In genomic region chr8:126688014-126688413, GRCm38 (mm10) we compare ENCODE assay signal across 19 mouse cellular contexts.
A peak's percentile ranks its signal among the peaks of the same experiment; 100 is the strongest.
DNase-seq lines count a peak whose midpoint lies in the region; ATAC-seq and TF ChIP-seq lines count a peak whose summit lies in the region.
"Had no signal": no experiment of that assay in that cellular context is flagged by ENCODE, and none has a peak within 500 bp of the region (broad histone marks: within the 10 kb centered on the region; RNA-seq: fewer than 3 reads in every experiment).

No protein-coding gene starts in this region.

- peak; percentile 76 for ATAC-seq in kidney, embryonic 14.5 days (ENCODE audit: low FRiP score, low TSS enrichment)
- peak; percentile 30 for ATAC-seq in liver, postnatal 0 days
- ATAC-seq in liver, embryonic 12.5 days, result no peak
- ATAC-seq in megakaryocyte, adult 5-6 weeks (ENCODE audit: poor library complexity, severe bottlenecking), result peak; percentile 64
- ATAC-seq: forebrain, embryonic 14.5 days had no signal

- 26% methylated on average over 6 of the region's 6 CpGs for WGBS in kidney, embryonic 14.5 days
- WGBS in liver, postnatal 0 days (ENCODE audit: insufficient replicate concordance), result 89% methylated on average over 6 of the region's 6 CpGs
- 72% methylated on average over 6 of the region's 6 CpGs for WGBS in liver, embryonic 12.5 days (ENCODE audit: insufficient replicate concordance)

- TF ChIP-seq EP300 in liver, postnatal 0 days (IDR thresholded peaks at IDR 0.05; ENCODE audit: low read depth), result no peak

- H3K9ac ChIP-seq in kidney, embryonic 14.5 days (ENCODE audit: low read depth, low read length), result no peak overlapping the region
- no peak overlapping the region for H3K9ac ChIP-seq in liver, postnatal 0 days (replicated peaks)
- H3K9ac ChIP-seq in liver, embryonic 12.5 days, result no peak overlapping the region
- H3K9ac ChIP-seq: heart, embryonic 15.5 days; hindbrain, embryonic 14.5 days had no signal

- H3K36me3 ChIP-seq in kidney, embryonic 14.5 days (ENCODE audit: control insufficient read depth, insufficient read depth, low read length), result no peaks in the 10 kb centered on the region
- no peaks in the 10 kb centered on the region for H3K36me3 ChIP-seq in liver, postnatal 0 days (replicated peaks; ENCODE audit: insufficient read depth, low read length)
- no peaks in the 10 kb centered on the region for H3K36me3 ChIP-seq in liver, embryonic 12.5 days
- H3K36me3 ChIP-seq: embryonic facial prominence, embryonic 10.5 days; forebrain, embryonic 10.5 days; heart, embryonic 15.5 days; hindbrain, embryonic 10.5 days had no signal

- no peak overlapping the region for H3K4me2 ChIP-seq in kidney, embryonic 14.5 days (replicated peaks; ENCODE audit: low read depth, low read length)
- no peak overlapping the region for H3K4me2 ChIP-seq in liver, postnatal 0 days (ENCODE audit: low read depth, low read length)
- no peak overlapping the region for H3K4me2 ChIP-seq in liver, embryonic 12.5 days
- H3K4me2 ChIP-seq: heart, embryonic 11.5 days; heart, embryonic 15.5 days; hindbrain, embryonic 14.5 days had no signal

- no peak overlapping the region for H3K27ac ChIP-seq in kidney, embryonic 14.5 days (ENCODE audit: low read depth, low read length)
- no peak overlapping the region for H3K27ac ChIP-seq in liver, postnatal 0 days (ENCODE audit: low read depth)
- no peak overlapping the region for H3K27ac ChIP-seq in liver, embryonic 12.5 days
- H3K27ac ChIP-seq: embryonic facial prominence, embryonic 10.5 days; forebrain, embryonic 10.5 days; heart, embryonic 15.5 days; hindbrain, embryonic 10.5 days; hindbrain, embryonic 14.5 days had no signal

- no peak for DNase-seq in kidney, postnatal 14 days
- DNase-seq in liver, postnatal 0 days, result no peak
- DNase-seq in layer of hippocampus, postnatal 14 days (ENCODE audit: low spot score in 2 of 2), result no peak
- DNase-seq: adrenal gland, postnatal 25 days; cerebellum, adult 2 months; cerebellum, postnatal 10 days; gastrocnemius, postnatal 36 days; heart, adult 18-20 months had no signal

- peaks cover 5% of the 10 kb centered on the region; the same call in 1 of the 2 replicates for H3K4me1 ChIP-seq in kidney, embryonic 14.5 days (ENCODE audit: control insufficient read depth, insufficient read depth, low read length)
- peaks cover 10% of the 10 kb centered on the region for H3K4me1 ChIP-seq in liver, postnatal 0 days (ENCODE audit: insufficient read depth)
- peaks cover 6% of the 10 kb centered on the region for H3K4me1 ChIP-seq in liver, embryonic 12.5 days
- H3K4me1 ChIP-seq: forebrain, embryonic 10.5 days had no signal

- H3K27me3 ChIP-seq in kidney, embryonic 14.5 days (ENCODE audit: control insufficient read depth, insufficient read depth, low read length), result no peaks in the 10 kb centered on the region
- no peaks in the 10 kb centered on the region for H3K27me3 ChIP-seq in liver, postnatal 0 days (ENCODE audit: insufficient read depth, low read length)
- no peaks in the 10 kb centered on the region for H3K27me3 ChIP-seq in liver, embryonic 12.5 days (replicated peaks)
- H3K27me3 ChIP-seq: heart, embryonic 15.5 days had no signal

- no peak for TF ChIP-seq CTCF in liver, postnatal 0 days (IDR thresholded peaks at IDR 0.05; ENCODE audit: low read depth)

- H3K9me3 ChIP-seq in kidney, embryonic 14.5 days (ENCODE audit: control insufficient read depth, low read length), result no peaks in the 10 kb centered on the region
- H3K9me3 ChIP-seq in liver, postnatal 0 days (ENCODE audit: low read length), result no peaks in the 10 kb centered on the region
- no peaks in the 10 kb centered on the region for H3K9me3 ChIP-seq in liver, embryonic 12.5 days (replicated peaks)
- H3K9me3 ChIP-seq: embryonic facial prominence, embryonic 10.5 days; forebrain, embryonic 10.5 days; heart, embryonic 15.5 days; hindbrain, embryonic 10.5 days had no signal

- no peak overlapping the region for H3K4me3 ChIP-seq in kidney, embryonic 14.5 days (ENCODE audit: low read length)
- H3K4me3 ChIP-seq in liver, postnatal 0 days (ENCODE audit: low read depth, low read length), result no peak overlapping the region
- no peak overlapping the region for H3K4me3 ChIP-seq in liver, embryonic 12.5 days
- H3K4me3 ChIP-seq: embryonic facial prominence, embryonic 10.5 days; erythroblast, embryonic 14.5 days; forebrain, embryonic 10.5 days; heart, embryonic 15.5 days; hindbrain, embryonic 10.5 days had no signal
